Mouse (Mus musculus): Measurements from ENCODE around the gene Tbxa2r. TPM values are rescaled to one million over a fixed set of nuclear protein-coding genes. Genes with fewer than 3 reads are reported as not detected.

Tbxa2r gene
- polyA plus RNA-seq, 1 experiment from 2014 or later, result 23.1 TPM

GRCm38 (mm10) chr10:81320550-81321347 lies 7.8 kb upstream of the Tbxa2r start, which contains the start of gene Cactin:
Cactin (plus strand) TSS chr10:81321103.
- peak; percentile 92 for ATAC-seq (ENCODE audit: insufficient number of reproducible peaks, insufficient read depth, low FRiP score, low read depth)
- H3K4me1 ChIP-seq (ENCODE audit: control insufficient read depth, insufficient read depth, low read length), result peaks cover 29% of the 10 kb centered on the region
- H3K4me2 ChIP-seq (replicated peaks; ENCODE audit: low read depth, low read length), result peak within 1 kb of the TSS; percentile 58
- H3K27me3 ChIP-seq (ENCODE audit: control insufficient read depth, insufficient read depth, low read length), result no peaks in the 10 kb centered on the region
- no peaks in the 10 kb centered on the region for H3K9me3 ChIP-seq (ENCODE audit: control insufficient read depth, low read depth, low read length)
- H3K36me3 ChIP-seq (ENCODE audit: control insufficient read depth, insufficient read depth, low read length), result peaks cover 54% of the 10 kb centered on the region
- H3K27ac ChIP-seq (ENCODE audit: low read length), result peak within 1 kb of the TSS; percentile 84
- under 1% methylated on average over 68 of the region's 68 CpGs for WGBS
- H3K4me3 ChIP-seq (ENCODE audit: low read depth, low read length), result peak within 1 kb of the TSS; percentile 94
- peak within 1 kb of the TSS; percentile 72 for H3K9ac ChIP-seq (replicated peaks; ENCODE audit: low read depth, low read length)

GRCm38 (mm10) chr10:81321436-81321835 lies 7.1 kb upstream of the Tbxa2r start:
- Histone ChIP-seq H3K9me3 (ENCODE audit: control insufficient read depth, low read depth, low read length) (no peaks in the 10 kb centered on the region), H3K9ac (replicated peaks; ENCODE audit: low read depth, low read length) (peak overlapping the region; percentile 72), H3K4me1 (ENCODE audit: control insufficient read depth, insufficient read depth, low read length) (peaks cover 29% of the 10 kb centered on the region), H3K27ac (ENCODE audit: low read length) (peak overlapping the region; percentile 84; the same call in 1 of the 2 replicates), H3K27me3 (ENCODE audit: control insufficient read depth, insufficient read depth, low read length) (no peaks in the 10 kb centered on the region), H3K36me3 (ENCODE audit: control insufficient read depth, insufficient read depth, low read length) (peaks cover 54% of the 10 kb centered on the region), H3K4me2 (replicated peaks; ENCODE audit: low read depth, low read length) (peak overlapping the region; percentile 58), H3K4me3 (ENCODE audit: low read depth, low read length) (peak overlapping the region; percentile 94)
- ATAC-seq (ENCODE audit: insufficient number of reproducible peaks, insufficient read depth, low FRiP score, low read depth), result no peak
- 2% methylated on average over 20 of the region's 20 CpGs for WGBS

- Histone ChIP-seq H3K27me3 (ENCODE audit: control insufficient read depth, insufficient read depth, low read length) (no peaks in the 10 kb centered on the region), H3K36me3 (ENCODE audit: control insufficient read depth, insufficient read depth, low read length) (peaks cover 62% of the 10 kb centered on the region), H3K9me3 (ENCODE audit: control insufficient read depth, low read depth, low read length) (no peaks in the 10 kb centered on the region), H3K4me1 (ENCODE audit: control insufficient read depth, insufficient read depth, low read length) (peaks cover 19% of the 10 kb centered on the region), H3K9ac (replicated peaks; ENCODE audit: low read depth, low read length) (no peak overlapping the region), H3K4me2 (replicated peaks; ENCODE audit: low read depth, low read length) (no peak overlapping the region), H3K27ac (ENCODE audit: low read length) (no peak overlapping the region), H3K4me3 (ENCODE audit: low read depth, low read length) (no peak overlapping the region)
- ATAC-seq (ENCODE audit: insufficient number of reproducible peaks, insufficient read depth, low FRiP score, low read depth), result no peak
- 92% methylated on average over 27 of the region's 27 CpGs for WGBS
Measured at GRCm38 (mm10) chr10:81322444-81322843, 6.1 kb upstream of the Tbxa2r start.

- H3K27ac ChIP-seq (ENCODE audit: low read length), result no peak overlapping the region
- H3K4me1 ChIP-seq (ENCODE audit: control insufficient read depth, insufficient read depth, low read length), result peaks cover 19% of the 10 kb centered on the region
- no peak overlapping the region for H3K4me3 ChIP-seq (ENCODE audit: low read depth, low read length)
- no peak overlapping the region for H3K4me2 ChIP-seq (replicated peaks; ENCODE audit: low read depth, low read length)
- WGBS, result 93% methylated on average over 23 of the region's 23 CpGs
- no peak for ATAC-seq (ENCODE audit: insufficient number of reproducible peaks, insufficient read depth, low FRiP score, low read depth)
- H3K36me3 ChIP-seq (ENCODE audit: control insufficient read depth, insufficient read depth, low read length), result peaks cover 58% of the 10 kb centered on the region
- no peaks in the 10 kb centered on the region for H3K9me3 ChIP-seq (ENCODE audit: control insufficient read depth, low read depth, low read length)
- H3K9ac ChIP-seq (replicated peaks; ENCODE audit: low read depth, low read length), result no peak overlapping the region
- no peaks in the 10 kb centered on the region for H3K27me3 ChIP-seq (ENCODE audit: control insufficient read depth, insufficient read depth, low read length)
Measured at GRCm38 (mm10) chr10:81323141-81323775, 5.3 kb upstream of the Tbxa2r start.

- H3K9ac ChIP-seq (replicated peaks; ENCODE audit: low read depth, low read length), result no peak overlapping the region
- no peak overlapping the region for H3K27ac ChIP-seq (ENCODE audit: low read length)
- no peak overlapping the region for H3K4me2 ChIP-seq (replicated peaks; ENCODE audit: low read depth, low read length)
- H3K4me3 ChIP-seq (ENCODE audit: low read depth, low read length), result no peak overlapping the region
- H3K36me3 ChIP-seq (ENCODE audit: control insufficient read depth, insufficient read depth, low read length), result peaks cover 51% of the 10 kb centered on the region
- H3K4me1 ChIP-seq (ENCODE audit: control insufficient read depth, insufficient read depth, low read length), result peaks cover 22% of the 10 kb centered on the region
- no peaks in the 10 kb centered on the region for H3K27me3 ChIP-seq (ENCODE audit: control insufficient read depth, insufficient read depth, low read length)
- ATAC-seq (ENCODE audit: insufficient number of reproducible peaks, insufficient read depth, low FRiP score, low read depth), result no peak
- 94% methylated on average over 18 of the region's 18 CpGs for WGBS
- H3K9me3 ChIP-seq (ENCODE audit: control insufficient read depth, low read depth, low read length), result no peaks in the 10 kb centered on the region
Measured at GRCm38 (mm10) chr10:81323791-81324530, 4.6 kb upstream of the Tbxa2r start.

- Histone ChIP-seq H3K4me2 (replicated peaks; ENCODE audit: low read depth, low read length) (no peak overlapping the region), H3K36me3 (ENCODE audit: control insufficient read depth, insufficient read depth, low read length) (peaks cover 51% of the 10 kb centered on the region), H3K4me3 (ENCODE audit: low read depth, low read length) (no peak overlapping the region), H3K4me1 (ENCODE audit: control insufficient read depth, insufficient read depth, low read length) (peaks cover 26% of the 10 kb centered on the region), H3K9ac (replicated peaks; ENCODE audit: low read depth, low read length) (no peak overlapping the region), H3K27me3 (ENCODE audit: control insufficient read depth, insufficient read depth, low read length) (no peaks in the 10 kb centered on the region), H3K9me3 (ENCODE audit: control insufficient read depth, low read depth, low read length) (no peaks in the 10 kb centered on the region), H3K27ac (ENCODE audit: low read length) (no peak overlapping the region)
- ATAC-seq (ENCODE audit: insufficient number of reproducible peaks, insufficient read depth, low FRiP score, low read depth), result no peak
- 93% methylated on average over 21 of the region's 21 CpGs for WGBS
Measured at GRCm38 (mm10) chr10:81325176-81325575, 3.4 kb upstream of the Tbxa2r start.

GRCm38 (mm10) chr10:81325781-81326180 lies 2.8 kb upstream of the Tbxa2r start:
- Histone ChIP-seq H3K36me3 (ENCODE audit: control insufficient read depth, insufficient read depth, low read length) (peaks cover 51% of the 10 kb centered on the region), H3K4me3 (ENCODE audit: low read depth, low read length) (no peak overlapping the region), H3K9ac (replicated peaks; ENCODE audit: low read depth, low read length) (no peak overlapping the region), H3K27ac (ENCODE audit: low read length) (no peak overlapping the region), H3K9me3 (ENCODE audit: control insufficient read depth, low read depth, low read length) (no peaks in the 10 kb centered on the region), H3K4me1 (ENCODE audit: control insufficient read depth, insufficient read depth, low read length) (peaks cover 31% of the 10 kb centered on the region), H3K27me3 (ENCODE audit: control insufficient read depth, insufficient read depth, low read length) (no peaks in the 10 kb centered on the region), H3K4me2 (replicated peaks; ENCODE audit: low read depth, low read length) (no peak overlapping the region)
- 92% methylated on average over 18 of the region's 18 CpGs for WGBS
- no peak for ATAC-seq (ENCODE audit: insufficient number of reproducible peaks, insufficient read depth, low FRiP score, low read depth)

- no peak for ATAC-seq (ENCODE audit: insufficient number of reproducible peaks, insufficient read depth, low FRiP score, low read depth)
- Histone ChIP-seq H3K4me1 (ENCODE audit: control insufficient read depth, insufficient read depth, low read length) (peaks cover 30% of the 10 kb centered on the region), H3K4me2 (replicated peaks; ENCODE audit: low read depth, low read length) (no peak overlapping the region)
Measured at GRCm38 (mm10) chr10:81326858-81327257, 1.7 kb upstream of the Tbxa2r start.

More at GRCm38 (mm10) chr10:81326858-81327257, 1.7 kb upstream of the Tbxa2r start:
- WGBS, result 85% methylated on average over 6 of the region's 6 CpGs
- Histone ChIP-seq H3K9ac (replicated peaks; ENCODE audit: low read depth, low read length) (no peak overlapping the region), H3K27me3 (ENCODE audit: control insufficient read depth, insufficient read depth, low read length) (no peaks in the 10 kb centered on the region), H3K9me3 (ENCODE audit: control insufficient read depth, low read depth, low read length) (no peaks in the 10 kb centered on the region), H3K27ac (ENCODE audit: low read length) (peak overlapping the region; percentile 7; the same call in 1 of the 2 replicates), H3K4me3 (ENCODE audit: low read depth, low read length) (no peak overlapping the region), H3K36me3 (ENCODE audit: control insufficient read depth, insufficient read depth, low read length) (peaks cover 51% of the 10 kb centered on the region)
